Mouse (Mus musculus) CH12.LX (cell line): Measurements from ENCODE around the gene Sin3a.

ENCODE experiments used
- CHD1 ChIP-seq: IDR thresholded peaks from 2 replicates; pipeline ENCODE4 v1.6.1; 2012; ENCODE audit warnings: low read depth, low read length, improper control_type of control experiment, inconsistent platforms
- CTCF ChIP-seq, 2 experiments: IDR thresholded peaks in 1 of 2; conservative IDR thresholded peaks in 1 of 2; 2 replicates each; pipeline ENCODE4 v1.5.1; 2011 to 2012; ENCODE audit warnings: low read depth in 2 of 2, low read length in 2 of 2, improper control_type of control experiment in 1 of 2, inconsistent platforms in 1 of 2, mild to moderate bottlenecking in 1 of 2, moderate library complexity in 1 of 2
- POLR2A ChIP-seq: IDR thresholded peaks from 2 replicates; pipeline ENCODE4 v1.6.1; 2011; ENCODE audit warnings: low read depth, mild to moderate bottlenecking, improper control_type of control experiment, low read length
- POLR2AphosphoS2 ChIP-seq: IDR thresholded peaks from 2 replicates; pipeline ENCODE4 v1.6.1; 2011; ENCODE audit warnings: low read depth, low read length, improper control_type of control experiment
- SIN3A ChIP-seq: IDR thresholded peaks from 2 replicates; pipeline ENCODE4 v1.6.1; 2012; ENCODE audit warnings: low read length, improper control_type of control experiment, inconsistent platforms
- SMC3 ChIP-seq: IDR thresholded peaks from 2 replicates; pipeline ENCODE4 v1.6.1; 2011; ENCODE audit warnings: low read depth, low read length, improper control_type of control experiment

- TF ChIP-seq CTCF (conservative IDR thresholded peaks at IDR 0.05 in 1 of 2, IDR thresholded peaks at IDR 0.05 in 1 of 2; ENCODE audit: low read depth in 2 of 2, low read length in 2 of 2) (no peak), POLR2AphosphoS2 (no peak), POLR2A (no peak), SMC3 (no peak), SIN3A (no peak), CHD1 (no peak)
Observed at GRCm38 (mm10) chr9:57117261-57117755, 45.5 kb downstream of the Sin3a start.
